Mouse (Mus musculus) midbrain, embryonic 16.5 days (tissue): ENCODE data around the gene Uba3. TPM values are rescaled to one million over a fixed set of nuclear protein-coding genes. Genes with fewer than 3 reads are reported as not detected.

Source experiments
- ATAC-seq: fragments of 200-750 bp; cut with Nextera tagmentation; 2 replicates; pipeline ENCODE4 v1.8.0; 2017; ENCODE audit warnings: moderate TSS enrichment
- H3K27ac ChIP-seq: fragments of 300-500 bp; sonication (generic); 2 replicates; pipeline ENCODE4 v1.5.1; 2014; ENCODE audit warnings: mild to moderate bottlenecking, low read length, mixed read lengths
- H3K27me3 ChIP-seq: fragments of 300-500 bp; sonication (generic); 2 replicates; pipeline ENCODE4 v1.6.1; 2014; ENCODE audit warnings: low read depth, low read length, mixed read lengths; ENCODE audit not compliant: control insufficient read depth, insufficient read depth
- H3K36me3 ChIP-seq: fragments of 300-500 bp; sonication (generic); 2 replicates; pipeline ENCODE4 v1.6.1; 2014; ENCODE audit warnings: mild to moderate bottlenecking, low read length, moderate library complexity, mixed read lengths; ENCODE audit not compliant: control insufficient read depth, insufficient read depth
- H3K4me1 ChIP-seq: fragments of 300-500 bp; sonication (generic); 2 replicates; pipeline ENCODE4 v1.6.1; 2014; ENCODE audit warnings: mild to moderate bottlenecking, low read length, mixed read lengths; ENCODE audit not compliant: control insufficient read depth, insufficient read depth
- H3K4me2 ChIP-seq: fragments of 300-500 bp; sonication (generic); 2 replicates; pipeline ENCODE4 v1.6.1; 2014; ENCODE audit warnings: mild to moderate bottlenecking, low read length, mixed read lengths
- H3K4me3 ChIP-seq: fragments of 300-500 bp; sonication (generic); 2 replicates; pipeline ENCODE4 v1.5.1; 2014; ENCODE audit warnings: low read depth, mild to moderate bottlenecking, low read length, moderate library complexity, mixed read lengths
- H3K9ac ChIP-seq: fragments of 300-500 bp; sonication (generic); 2 replicates; pipeline ENCODE4 v1.6.1; 2014; ENCODE audit warnings: low read depth, low read length, mixed read lengths
- H3K9me3 ChIP-seq: fragments of 300-500 bp; sonication (generic); replicated peaks from 2 replicates; pipeline ENCODE4 v1.6.1; 2014; ENCODE audit warnings: mild to moderate bottlenecking, low read length, mixed read lengths; ENCODE audit not compliant: control insufficient read depth, poor library complexity, severe bottlenecking
- WGBS: fragments of 180-500 bp; shearing (Covaris S2); extraction: QIAGEN DNeasy Blood & Tissue Kit; methylation state at CpG from one replicate; pipeline ENCODE4 v1.1.7; 2014; 5-methylcytosine and 5-hydroxymethylcytosine counted together
- polyA plus RNA-seq: library from polyadenylated mRNA; unstranded; fragments of >200 nt; fragmentation: Nextera tagmentation; extraction: Ambion mirVana; gene quantifications from 2 replicates; pipeline ENCODE4 v1.2.1, GENCODE M21; 2015

Gene Uba3
- 90.2 and 92.9 TPM in 2 replicates for polyA plus RNA-seq

DNA sequence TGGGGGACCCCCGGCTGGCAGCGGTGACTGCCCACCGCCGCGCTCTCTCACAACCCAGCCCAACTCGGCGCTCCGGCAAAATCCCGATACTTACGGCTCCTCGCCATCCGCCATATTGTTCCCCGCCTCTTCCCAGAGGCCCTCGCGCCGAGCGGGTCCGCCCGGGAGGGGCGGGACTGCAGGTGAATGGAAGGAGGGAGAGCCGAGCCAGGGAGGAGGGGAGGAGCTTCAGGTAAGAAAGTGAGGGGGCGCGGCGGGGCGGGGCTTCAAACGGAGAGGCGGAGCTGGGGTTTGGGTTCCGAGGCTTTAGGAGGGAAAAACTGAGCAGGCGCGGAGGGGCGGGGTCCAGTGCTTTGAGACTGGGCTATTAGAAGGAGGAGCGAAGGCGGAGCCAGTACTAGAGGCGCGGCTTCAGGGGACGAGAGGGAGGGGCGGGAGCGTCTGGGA, at the start of gene Uba3:
Gene Uba3 (minus strand): TSS at position 209 of the 447 bp plus-strand sequence.
- WGBS = under 1% methylated on average over 30 of the region's 38 CpGs
- Histone ChIP-seq H3K9me3 (no peaks in the 10 kb centered on the region), H3K4me3 (peak within 1 kb of the TSS; percentile 53), H3K4me2 (peak within 1 kb of the TSS; percentile 55), H3K4me1 (peaks cover 10% of the 10 kb centered on the region), H3K27ac (peak within 1 kb of the TSS; percentile 82), H3K9ac (peak within 1 kb of the TSS; percentile 77), H3K36me3 (no peaks in the 10 kb centered on the region), H3K27me3 (no peaks in the 10 kb centered on the region)
- ATAC-seq = peak; percentile 97

DNA sequence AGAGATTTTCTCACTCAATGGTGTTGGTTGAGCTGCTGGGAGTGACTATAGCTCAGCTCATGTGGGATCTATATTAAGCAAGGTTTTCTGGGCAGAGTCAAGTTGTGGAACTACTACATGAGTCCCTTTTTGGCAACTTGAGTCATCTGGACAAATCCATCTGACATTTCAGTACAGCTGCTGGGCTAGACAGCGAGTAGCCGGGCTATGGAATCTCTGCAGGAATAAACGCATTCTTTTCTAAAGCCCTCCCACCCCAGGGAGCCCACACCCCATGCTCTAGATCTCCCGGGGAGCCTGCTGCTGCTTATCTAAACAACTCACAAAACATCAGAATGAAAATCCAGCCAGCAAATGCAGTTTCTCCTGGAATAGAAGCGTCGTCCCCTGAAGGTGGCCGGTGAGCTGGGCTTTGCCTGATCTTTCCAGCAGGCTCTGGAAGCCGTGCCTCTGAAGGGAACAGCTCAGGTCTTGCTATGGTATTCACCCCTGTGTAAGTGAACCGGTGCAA, 47.3 kb upstream of the Uba3 start, which contains the start of gene Lmod3:
Gene Lmod3 (minus strand): TSS at position 49 of the 511 bp plus-strand sequence.
- Histone ChIP-seq H3K9ac (no peak within 1 kb of the TSS), H3K4me2 (no peak within 1 kb of the TSS), H3K27me3 (no peaks in the 10 kb centered on the region), H3K4me3 (no peak within 1 kb of the TSS), H3K36me3 (no peaks in the 10 kb centered on the region), H3K4me1 (no peaks in the 10 kb centered on the region), H3K9me3 (no peaks in the 10 kb centered on the region), H3K27ac (no peak within 1 kb of the TSS)
- ATAC-seq = no peak
- 26% methylated on average over 9 of the region's 9 CpGs for WGBS

- no peak for ATAC-seq
- no peaks in the 10 kb centered on the region for H3K27me3 ChIP-seq
- no peak overlapping the region for H3K4me3 ChIP-seq
- no peak overlapping the region for H3K27ac ChIP-seq
- H3K4me1 ChIP-seq = no peaks in the 10 kb centered on the region
- H3K9ac ChIP-seq = no peak overlapping the region
- H3K4me2 ChIP-seq = no peak overlapping the region
- no peaks in the 10 kb centered on the region for H3K9me3 ChIP-seq
- WGBS = 84% methylated on average over 5 of the region's 5 CpGs
- H3K36me3 ChIP-seq = no peaks in the 10 kb centered on the region
Observed at GRCm38 (mm10) chr6:97252086-97252485, 46.6 kb upstream of the Uba3 start.

DNA sequence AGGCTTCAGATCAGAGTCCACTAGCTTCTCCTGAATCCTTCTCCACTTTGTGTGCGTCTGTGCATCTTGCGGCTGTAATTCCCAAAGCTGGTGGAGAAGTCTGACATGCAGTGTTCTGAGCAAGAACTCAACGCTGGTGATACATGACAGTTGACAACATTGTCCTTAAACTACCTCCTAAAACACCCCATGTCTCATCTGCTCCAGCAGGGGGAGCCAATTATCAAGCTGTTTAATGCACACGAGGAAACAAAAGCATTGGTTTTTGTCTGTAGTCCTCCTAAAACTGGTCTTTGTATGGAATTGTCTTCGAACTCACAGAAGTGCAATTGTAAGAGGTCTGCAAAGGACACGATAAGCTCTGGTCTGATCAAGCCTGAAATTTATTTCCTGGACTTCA, 45.5 kb upstream of the Uba3 start:
- H3K27me3 ChIP-seq = no peaks in the 10 kb centered on the region
- ATAC-seq = no peak
- 35% methylated on average over 6 of the region's 6 CpGs for WGBS

GRCm38 (mm10) chr6:97245200-97245599, 39.8 kb upstream of the Uba3 start:
- H3K27me3 ChIP-seq = no peaks in the 10 kb centered on the region
- H3K36me3 ChIP-seq = no peaks in the 10 kb centered on the region
- no peaks in the 10 kb centered on the region for H3K4me1 ChIP-seq
- H3K4me2 ChIP-seq = no peak overlapping the region
- no peak for ATAC-seq
- H3K4me3 ChIP-seq = no peak overlapping the region
- H3K9me3 ChIP-seq = no peaks in the 10 kb centered on the region
- no peak overlapping the region for H3K27ac ChIP-seq
- H3K9ac ChIP-seq = no peak overlapping the region

More for the DNA sequence above, 45.5 kb upstream of the Uba3 start:
- Histone ChIP-seq H3K4me1 (no peaks in the 10 kb centered on the region), H3K36me3 (no peaks in the 10 kb centered on the region), H3K4me3 (no peak overlapping the region), H3K9ac (no peak overlapping the region), H3K27ac (no peak overlapping the region), H3K9me3 (no peaks in the 10 kb centered on the region), H3K4me2 (no peak overlapping the region)

- Histone ChIP-seq H3K27me3 (no peaks in the 10 kb centered on the region), H3K36me3 (no peaks in the 10 kb centered on the region), H3K4me3 (no peak overlapping the region), H3K4me1 (no peaks in the 10 kb centered on the region), H3K9ac (no peak overlapping the region), H3K9me3 (no peaks in the 10 kb centered on the region), H3K27ac (no peak overlapping the region), H3K4me2 (no peak overlapping the region)
- no peak for ATAC-seq
- 96% methylated on average over 4 of the region's 4 CpGs for WGBS
Observed at GRCm38 (mm10) chr6:97242522-97242921, 37.1 kb upstream of the Uba3 start.

GRCm38 (mm10) chr6:97240092-97240491, 34.6 kb upstream of the Uba3 start:
- no peaks in the 10 kb centered on the region for H3K27me3 ChIP-seq
- H3K9me3 ChIP-seq = no peaks in the 10 kb centered on the region
- no peaks in the 10 kb centered on the region for H3K4me1 ChIP-seq
- H3K36me3 ChIP-seq = peaks cover 2% of the 10 kb centered on the region; the same call in 1 of the 2 replicates
- no peak for ATAC-seq
- H3K27ac ChIP-seq = no peak overlapping the region
- H3K9ac ChIP-seq = no peak overlapping the region
- 77% methylated on average over 5 of the region's 5 CpGs for WGBS
- no peak overlapping the region for H3K4me3 ChIP-seq
- no peak overlapping the region for H3K4me2 ChIP-seq

DNA sequence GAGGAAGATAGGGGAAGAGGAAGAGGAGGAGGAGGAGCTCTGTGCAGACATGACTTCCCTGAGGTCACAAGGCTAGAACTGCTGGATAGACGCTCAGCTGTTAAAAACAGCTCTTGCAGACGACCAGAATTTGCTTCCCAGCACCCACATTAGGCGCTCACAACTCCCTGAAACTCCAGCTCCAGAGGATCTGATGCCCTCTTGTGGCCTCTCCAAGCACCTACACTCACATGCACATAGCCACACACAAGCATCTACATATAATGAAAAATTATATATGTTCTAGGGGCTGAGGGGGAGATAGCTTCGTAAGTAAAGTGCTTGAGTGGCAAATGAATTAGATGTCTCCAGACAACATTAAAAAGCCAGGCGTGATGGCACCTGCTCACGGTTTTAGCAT, 33.9 kb upstream of the Uba3 start:
- no peaks in the 10 kb centered on the region for H3K27me3 ChIP-seq
- WGBS = 93% methylated on average over 6 of the region's 6 CpGs
- ATAC-seq = no peak
- H3K9ac ChIP-seq = no peak overlapping the region
- no peaks in the 10 kb centered on the region for H3K4me1 ChIP-seq
- no peaks in the 10 kb centered on the region for H3K9me3 ChIP-seq
- no peak overlapping the region for H3K4me2 ChIP-seq
- peaks cover 5% of the 10 kb centered on the region; the same call in 1 of the 2 replicates for H3K36me3 ChIP-seq
- no peak overlapping the region for H3K4me3 ChIP-seq
- no peak overlapping the region for H3K27ac ChIP-seq

GRCm38 (mm10) chr6:97236088-97236487, 30.6 kb upstream of the Uba3 start:
- 96% methylated on average over 5 of the region's 5 CpGs for WGBS
- Histone ChIP-seq H3K27ac (no peak overlapping the region), H3K9me3 (no peaks in the 10 kb centered on the region), H3K4me2 (no peak overlapping the region), H3K9ac (no peak overlapping the region), H3K4me3 (no peak overlapping the region), H3K27me3 (no peaks in the 10 kb centered on the region), H3K4me1 (no peaks in the 10 kb centered on the region), H3K36me3 (peaks cover 16% of the 10 kb centered on the region)
- ATAC-seq = no peak
